Mouse (Mus musculus) CH12.LX (cell line): ENCODE measurements around the gene Helz. TPM values are rescaled to one million over a fixed set of nuclear protein-coding genes. Genes with fewer than 3 reads are reported as not detected.

Experiments used
- DNase-seq: peaks from one replicate; pipeline ENCODE4 v3.0.0-alpha.2; 2013; ENCODE audit errors: extremely low read depth
- H3K27ac ChIP-seq: 2 replicates; pipeline ENCODE4 v1.5.1; 2012; ENCODE audit warnings: low read depth, mild to moderate bottlenecking, control low read depth, moderate library complexity; ENCODE audit not compliant: insufficient read depth
- H3K27me3 ChIP-seq: replicated peaks from 2 replicates; pipeline ENCODE3; 2012; ENCODE audit warnings: inconsistent platforms
- H3K36me3 ChIP-seq, 2 experiments: replicated peaks in 1 of 2; 2 replicates each; pipeline versions ENCODE3 to v1.6.1; 2012; ENCODE audit warnings: inconsistent platforms in 1 of 2, low read length in 1 of 2, mild to moderate bottlenecking in 1 of 2, mixed read lengths in 1 of 2, moderate library complexity in 1 of 2; ENCODE audit not compliant: control insufficient read depth in 1 of 2, insufficient read depth in 1 of 2
- H3K4me1 ChIP-seq, 2 experiments: 2 replicates each; pipeline ENCODE4 v1.6.1; 2012; ENCODE audit warnings: inconsistent platforms in 1 of 2, moderate library complexity in 1 of 2; ENCODE audit not compliant: insufficient read depth in 2 of 2, control insufficient read depth in 1 of 2
- H3K4me2 ChIP-seq: 2 replicates; pipeline ENCODE4 v1.6.1; 2012; ENCODE audit warnings: low read depth, mild to moderate bottlenecking, control low read depth; ENCODE audit not compliant: poor library complexity, insufficient read depth, severe bottlenecking
- H3K4me3 ChIP-seq, 3 experiments: fragments of 150-350 bp in 1 of 3; sonication (generic) in 1 of 3; replicated peaks in 1 of 3; 2 replicates each; pipeline versions ENCODE3 to v1.5.1; 2011 to 2012; ENCODE audit warnings: low read depth in 2 of 3, low read length in 2 of 3, mild to moderate bottlenecking in 2 of 3, moderate library complexity in 2 of 3, control low read depth in 1 of 3, improper control_type of control experiment in 1 of 3, inconsistent platforms in 1 of 3, mixed read lengths in 1 of 3; ENCODE audit not compliant: poor library complexity in 1 of 3
- H3K79me2 ChIP-seq: replicated peaks from 2 replicates; pipeline ENCODE4 v1.6.1; 2012; ENCODE audit warnings: mild to moderate bottlenecking, moderate library complexity; ENCODE audit not compliant: control insufficient read depth, poor library complexity, insufficient read depth, severe bottlenecking; ENCODE audit errors: extremely low read depth
- H3K9ac ChIP-seq: 2 replicates; pipeline ENCODE4 v1.6.1; 2012; ENCODE audit warnings: low read depth, mild to moderate bottlenecking, control low read depth, moderate library complexity; ENCODE audit not compliant: insufficient read depth
- H3K9me3 ChIP-seq: replicated peaks from 2 replicates; pipeline ENCODE3; 2012; ENCODE audit warnings: low read length, inconsistent platforms, mixed read lengths
- CHD2 ChIP-seq: IDR thresholded peaks from 2 replicates; pipeline ENCODE4 v1.6.1; 2011; ENCODE audit warnings: low read length, improper control_type of control experiment
- HCFC1 ChIP-seq: IDR thresholded peaks from 2 replicates; pipeline ENCODE4 v1.6.1; 2012; ENCODE audit warnings: low read depth, mild to moderate bottlenecking, inconsistent platforms, low read length, improper control_type of control experiment
- IRF4 ChIP-seq: IDR thresholded peaks from 2 replicates; pipeline ENCODE4 v1.6.1; 2014; ENCODE audit warnings: low read depth, mild to moderate bottlenecking, inconsistent platforms, low read length, improper control_type of control experiment
- KAT2A ChIP-seq: IDR thresholded peaks from 2 replicates; pipeline ENCODE4 v1.6.1; 2012; ENCODE audit warnings: low read length, improper control_type of control experiment, inconsistent platforms; ENCODE audit not compliant: insufficient replicate concordance
- MAFK ChIP-seq: IDR thresholded peaks from 2 replicates; pipeline ENCODE4 v1.6.1; 2011; ENCODE audit warnings: low read length, improper control_type of control experiment; ENCODE audit not compliant: insufficient replicate concordance
- MAX ChIP-seq: IDR thresholded peaks from 2 replicates; pipeline ENCODE4 v1.6.1; 2011; ENCODE audit warnings: low read length, improper control_type of control experiment
- MAZ ChIP-seq: IDR thresholded peaks from 2 replicates; pipeline ENCODE4 v1.6.1; 2012; ENCODE audit warnings: low read depth, mild to moderate bottlenecking, inconsistent platforms, low read length, improper control_type of control experiment, moderate library complexity
- MXI1 ChIP-seq: IDR thresholded peaks from 2 replicates; pipeline ENCODE4 v1.6.1; 2011; ENCODE audit warnings: mild to moderate bottlenecking, low read depth, low read length, improper control_type of control experiment
- MYC ChIP-seq: IDR thresholded peaks from 2 replicates; pipeline ENCODE4 v1.6.1; 2011; ENCODE audit warnings: low read depth, mild to moderate bottlenecking, improper control_type of control experiment, low read length
- NELFE ChIP-seq: IDR thresholded peaks from 2 replicates; pipeline ENCODE4 v1.6.1; 2011; ENCODE audit warnings: low read depth, low read length, improper control_type of control experiment
- NRF1 ChIP-seq: IDR thresholded peaks from 2 replicates; pipeline ENCODE4 v1.6.1; 2014; ENCODE audit warnings: low read depth, mild to moderate bottlenecking, inconsistent platforms, low read length, improper control_type of control experiment, moderate library complexity
- POLR2A ChIP-seq: IDR thresholded peaks from 2 replicates; pipeline ENCODE4 v1.6.1; 2011; ENCODE audit warnings: low read depth, mild to moderate bottlenecking, improper control_type of control experiment, low read length
- POLR2AphosphoS2 ChIP-seq: IDR thresholded peaks from 2 replicates; pipeline ENCODE4 v1.6.1; 2011; ENCODE audit warnings: low read depth, low read length, improper control_type of control experiment
- RAD21 ChIP-seq: IDR thresholded peaks from 2 replicates; pipeline ENCODE4 v1.6.1; 2011; ENCODE audit warnings: low read depth, mild to moderate bottlenecking, low read length, improper control_type of control experiment, moderate library complexity
- SIN3A ChIP-seq: IDR thresholded peaks from 2 replicates; pipeline ENCODE4 v1.6.1; 2012; ENCODE audit warnings: low read length, improper control_type of control experiment, inconsistent platforms
- TBP ChIP-seq: conservative IDR thresholded peaks from 2 replicates; pipeline ENCODE4 v1.6.1; 2011; ENCODE audit warnings: low read depth, low read length, improper control_type of control experiment
- TCF12 ChIP-seq: IDR thresholded peaks from 2 replicates; pipeline ENCODE4 v1.6.1; 2014; ENCODE audit warnings: low read depth, mild to moderate bottlenecking, inconsistent platforms, low read length, improper control_type of control experiment
- ZC3H11A ChIP-seq: IDR thresholded peaks from 2 replicates; pipeline ENCODE4 v1.6.1; 2012; ENCODE audit warnings: low read depth, mild to moderate bottlenecking, inconsistent platforms, low read length, improper control_type of control experiment
- ZMIZ1 ChIP-seq: IDR thresholded peaks from 2 replicates; pipeline ENCODE4 v1.6.1; 2012; ENCODE audit warnings: low read depth, mild to moderate bottlenecking, inconsistent platforms, low read length, improper control_type of control experiment
- ZNF384 ChIP-seq: IDR thresholded peaks from 2 replicates; pipeline ENCODE4 v1.6.1; 2012; ENCODE audit warnings: low read depth, low read length, improper control_type of control experiment, inconsistent platforms
- dilution Hi-C: fragments of 300-500 bp; cut with MboI; formaldehyde crosslinking; loops from 2 replicates; pipeline ENCODE4 v1.14.3; 2020; ENCODE audit warnings: low sequenced_read_pairs; ENCODE audit not compliant: extremely low pct_unique_long_range_greater_than_20kb, extremely low pct_ligation_motif_present
- in situ Hi-C: fragments of 300-500 bp; cut with MboI; formaldehyde crosslinking; loops from 3 replicates; pipeline ENCODE4 v1.14.3; 2019; ENCODE audit warnings: low sequenced_read_pairs, low pct_ligation_motif_present, low pct_unique_long_range_greater_than_20kb, mixed read lengths
- polyA plus RNA-seq: library from polyadenylated mRNA; unstranded; fragments of >175 nt; gene quantifications from 2 replicates; pipeline ENCODE4 v1.2.1, GENCODE M21; 2012; ENCODE audit warnings: low read depth; ENCODE audit not compliant: insufficient read length
- total RNA-seq, 2 experiments: library from RNA; depleted of rRNA; stranded (reverse); fragments of 300-350 nt in 1 of 2; fragments of >200 nt in 1 of 2; gene quantifications; 2 replicates each; pipeline ENCODE4 v1.2.3; 2012 to 2014

Gene Helz
- total RNA-seq (2012; rRNA removed) = 22.2 and 23.1 TPM in 2 replicates
- 8.8 and 11.5 TPM in 2 replicates for total RNA-seq (2014; rRNA removed)
- polyA plus RNA-seq = 31.9 and 44.4 TPM in 2 replicates

DNA sequence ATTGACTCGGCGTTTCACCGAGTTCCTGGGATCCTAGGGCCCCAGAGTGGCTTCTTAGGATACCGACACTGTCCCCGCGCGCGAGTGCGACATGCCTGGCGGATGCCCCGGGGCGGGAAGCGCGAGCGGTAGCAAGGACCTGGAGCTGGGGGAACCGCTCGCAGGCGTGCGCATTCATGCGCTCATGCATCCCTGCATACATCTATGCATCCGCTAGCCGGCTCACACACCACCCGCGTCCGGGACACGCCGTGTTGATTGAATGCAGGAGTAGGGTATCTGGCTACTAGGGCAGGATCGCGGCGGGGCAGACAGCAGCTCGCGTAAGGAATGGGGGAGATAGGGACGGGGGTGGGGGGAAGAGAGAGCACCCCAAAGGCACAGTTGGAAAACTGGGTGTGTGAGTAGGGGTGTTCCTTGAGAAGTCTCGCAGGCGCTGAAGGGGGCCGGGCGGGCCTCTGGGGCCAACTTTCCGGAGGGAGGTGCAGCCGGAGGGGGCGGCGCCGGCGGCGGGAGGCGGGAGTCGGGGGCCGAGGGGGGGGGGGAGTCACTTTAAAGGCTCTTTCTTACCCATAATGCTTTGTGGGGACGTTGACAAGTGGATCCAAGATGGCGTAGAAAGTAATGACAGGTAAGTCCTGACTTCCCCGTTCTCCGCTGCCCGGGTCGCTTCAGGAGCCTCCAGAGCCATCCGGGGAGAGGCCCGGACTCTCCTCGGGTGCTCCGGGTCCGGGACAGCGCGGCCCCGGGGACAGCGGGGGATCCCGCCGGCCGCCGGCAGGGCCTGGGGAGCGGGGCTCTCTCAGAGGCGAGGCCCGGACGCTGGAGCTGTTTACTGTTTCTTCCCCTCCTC, at the start of gene Helz:
Helz (plus strand) TSS at position 580 of the 853 bp plus-strand sequence.
- Histone ChIP-seq H3K36me3 (peaks cover 11 to 30% of the 10 kb centered on the region in 2 experiments), H3K27ac (no peak within 1 kb of the TSS; the same call in 1 of the 2 replicates), H3K9me3 (no peaks in the 10 kb centered on the region), H3K9ac (peak within 1 kb of the TSS; percentile 97), H3K79me2 (peaks cover 34% of the 10 kb centered on the region), H3K4me3 (peak within 1 kb of the TSS; percentile 82 to 98 (median 95)), H3K27me3 (peaks cover 15% of the 10 kb centered on the region), H3K4me2 (peak within 1 kb of the TSS; percentile 97), H3K4me1 (peaks cover 0 to 23% of the 10 kb centered on the region in 2 experiments; a peak in 3 of 4 replicates)
- TF ChIP-seq NELFE = peak; percentile 88
- TF ChIP-seq NRF1 = peak; percentile 53; the same call in 1 of the 2 replicates
- peak; percentile 68 for TF ChIP-seq ZMIZ1
- peak; percentile 91 for TF ChIP-seq TBP
- no peak; the same call in 1 of the 2 replicates for TF ChIP-seq POLR2AphosphoS2
- TF ChIP-seq KAT2A = 0 out of 2 replicates have a peak, but pooled peaks have one; percentile 52
- TF ChIP-seq MAX = peak; percentile 4; the same call in 1 of the 2 replicates
- TF ChIP-seq SIN3A = peak; percentile 78
- peak; percentile 86 for TF ChIP-seq TCF12
- peak; percentile 81 for TF ChIP-seq POLR2A
- peak; percentile 73 for TF ChIP-seq MXI1
- TF ChIP-seq ZC3H11A = no peak
- peak; percentile 21; the same call in 1 of the 2 replicates for TF ChIP-seq CHD2
- TF ChIP-seq MYC = no peak
- TF ChIP-seq HCFC1 = peak; percentile 71
- no peak for TF ChIP-seq MAFK
- TF ChIP-seq IRF4 = no peak
- peak; percentile 82 for TF ChIP-seq MAZ
- TF ChIP-seq RAD21 = no peak
- no peak for TF ChIP-seq ZNF384
- in situ Hi-C loops (loop anchor here (5.0 kb wide), 1 partner anchor 35 kb away; no protein-coding TSS in a partner anchor), dilution Hi-C loops (no loop called here)
- peak; percentile 88 for DNase-seq
